Mouse (Mus musculus): ENCODE results near the gene Prkcz. TPM values are rescaled to one million over a fixed set of nuclear protein-coding genes. Genes with fewer than 3 reads are reported as not detected.
A peak's percentile ranks its signal among the peaks of the same experiment; 100 is the strongest.

Prkcz gene
- 11.3 and 13.3 TPM in 2 replicates for polyA plus RNA-seq (2015; fragmentation: Nextera tagmentation; extraction: Ambion mirVana)

DNA sequence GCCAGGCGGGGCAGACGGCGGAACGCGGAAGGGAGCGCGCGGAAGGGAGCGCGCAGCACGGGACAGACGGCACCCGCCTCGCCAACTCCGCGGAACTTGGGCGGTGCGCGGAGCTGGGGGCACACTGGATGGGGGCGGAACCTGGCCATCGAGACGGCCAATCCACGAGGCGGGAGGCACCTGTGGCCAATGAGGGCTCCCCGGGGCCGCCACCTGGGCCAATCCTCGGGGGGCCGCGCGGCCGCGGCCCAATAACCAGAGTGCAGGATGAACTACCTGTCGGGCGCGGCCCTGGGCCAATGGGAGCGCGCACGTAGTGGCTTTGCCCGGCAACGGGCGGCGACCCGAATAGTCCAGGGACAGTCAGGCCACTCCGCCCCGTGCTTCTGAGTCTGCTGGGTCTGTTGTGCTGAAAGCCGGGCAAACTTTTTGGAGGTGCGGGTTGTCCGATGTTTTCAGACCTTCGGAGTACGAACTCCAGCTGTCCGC lies at the start of gene Prkcz:
Gene Prkcz (minus strand): TSS at position 59 of the 489 bp plus-strand sequence.
- TF ChIP-seq CTCF (IDR thresholded peaks at IDR 0.05; ENCODE audit: low read depth): no peak
- no peak for TF ChIP-seq EP300 (optimal IDR thresholded peaks at IDR 0.05)
- 1% methylated on average over 42 of the region's 51 CpGs for WGBS
- ATAC-seq (ENCODE audit: low FRiP score, low TSS enrichment) (peak; percentile 98), DNase-seq (ENCODE audit: low spot score) (peak; percentile 96)
- H3K36me3 ChIP-seq (ENCODE audit: control insufficient read depth, insufficient read depth, low read length): no peaks in the 10 kb centered on the region
- H3K9ac ChIP-seq (ENCODE audit: low read length): peak within 1 kb of the TSS; percentile 47
- no peaks in the 10 kb centered on the region for H3K9me3 ChIP-seq (ENCODE audit: control insufficient read depth, low read length)
- peak within 1 kb of the TSS; percentile 81 for H3K27ac ChIP-seq (replicated peaks)
- peaks cover 2% of the 10 kb centered on the region; the same call in 1 of the 2 replicates for H3K27me3 ChIP-seq (ENCODE audit: control insufficient read depth, insufficient read depth, low read length)
- H3K4me3 ChIP-seq (ENCODE audit: low read depth, low read length): peak within 1 kb of the TSS; percentile 44
- no peaks in the 10 kb centered on the region for H3K4me1 ChIP-seq (replicated peaks; ENCODE audit: control insufficient read depth, insufficient read depth)
- peak within 1 kb of the TSS; percentile 49 for H3K4me2 ChIP-seq (replicated peaks; ENCODE audit: low read depth)

DNA sequence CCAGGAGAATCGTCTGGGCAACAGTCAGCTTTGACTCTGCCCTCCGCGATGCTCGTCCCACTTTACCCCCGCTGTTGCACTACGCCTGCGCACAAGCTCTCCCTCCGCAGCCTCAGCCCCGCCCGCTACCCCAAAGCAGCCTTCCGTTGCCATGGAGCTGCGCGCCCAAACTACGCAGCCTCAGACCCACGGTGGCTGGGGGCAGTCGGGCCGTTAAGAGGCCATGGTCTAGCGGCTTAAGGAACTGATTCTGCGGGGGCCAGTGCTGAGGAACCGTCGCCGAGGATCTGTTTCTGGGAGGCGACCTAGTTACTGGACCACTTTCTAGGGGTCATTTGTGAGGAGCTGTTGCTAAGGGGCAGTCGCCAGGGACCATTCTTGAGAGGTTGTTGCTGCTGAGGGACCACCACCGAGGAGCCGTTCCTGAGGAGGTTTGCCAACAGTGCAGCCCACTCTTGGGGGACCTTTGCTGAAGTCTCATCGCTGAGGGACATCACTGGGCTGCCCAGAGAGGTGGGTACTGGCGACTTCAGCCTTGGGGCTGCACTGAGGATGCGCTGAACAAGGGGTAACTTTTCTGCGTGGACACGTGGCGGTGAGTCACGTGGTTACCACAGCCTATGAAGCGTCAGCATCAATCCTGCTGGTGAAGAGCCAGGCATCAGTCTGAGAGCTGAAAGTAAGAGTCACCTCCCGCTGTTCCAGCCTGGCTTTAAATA lies 48.1 kb upstream of the Prkcz start, which contains the start of gene Cfap74:
Gene Cfap74 (plus strand): TSS at position 133 of the 719 bp plus-strand sequence.
- Histone ChIP-seq H3K4me3 (ENCODE audit: low read depth, low read length) (peak within 1 kb of the TSS; percentile 40), H3K4me2 (replicated peaks; ENCODE audit: low read depth) (peak within 1 kb of the TSS; percentile 66), H3K9me3 (ENCODE audit: control insufficient read depth, low read length) (no peaks in the 10 kb centered on the region), H3K4me1 (replicated peaks; ENCODE audit: control insufficient read depth, insufficient read depth) (0 out of 2 replicates have a peak, but pooled peaks cover 3% of the 10 kb centered on the region), H3K27me3 (ENCODE audit: control insufficient read depth, insufficient read depth, low read length) (no peaks in the 10 kb centered on the region), H3K36me3 (ENCODE audit: control insufficient read depth, insufficient read depth, low read length) (no peaks in the 10 kb centered on the region), H3K9ac (ENCODE audit: low read length) (peak within 1 kb of the TSS; percentile 27; the same call in 1 of the 2 replicates), H3K27ac (replicated peaks) (no peak within 1 kb of the TSS)
- DNase-seq (ENCODE audit: low spot score) (peak; percentile 66), ATAC-seq (ENCODE audit: low FRiP score, low TSS enrichment) (peak; percentile 71; the same call in 1 of the 2 replicates)
- TF ChIP-seq CTCF (IDR thresholded peaks at IDR 0.05; ENCODE audit: low read depth) (no peak), EP300 (optimal IDR thresholded peaks at IDR 0.05) (no peak)
- WGBS: under 1% methylated on average over 35 of the region's 35 CpGs

DNA sequence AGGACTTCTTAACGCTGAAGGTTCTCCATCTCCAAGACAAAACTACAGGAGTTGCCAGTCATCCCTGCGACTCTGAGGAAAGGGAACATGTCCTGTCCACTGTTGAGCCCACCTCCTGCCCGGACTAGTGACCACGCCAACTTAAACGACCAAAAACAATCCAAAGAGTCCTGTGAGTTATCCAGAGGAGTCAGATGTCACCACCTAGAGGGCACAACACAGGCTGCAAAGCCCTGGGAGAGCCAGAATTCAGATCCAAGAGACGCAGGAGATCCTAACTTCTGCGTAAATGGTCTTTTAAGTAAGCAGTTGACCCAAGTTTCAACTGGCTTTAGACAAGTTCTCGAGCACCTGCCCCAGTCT lies 47.5 kb upstream of the Prkcz start:
- H3K4me3 ChIP-seq (ENCODE audit: low read depth, low read length): peak overlapping the region; percentile 40
- no peak overlapping the region for H3K9ac ChIP-seq (ENCODE audit: low read length)
- H3K27me3 ChIP-seq (ENCODE audit: control insufficient read depth, insufficient read depth, low read length): no peaks in the 10 kb centered on the region
- 2% methylated on average over 8 of the region's 8 CpGs for WGBS
- no peaks in the 10 kb centered on the region for H3K9me3 ChIP-seq (ENCODE audit: control insufficient read depth, low read length)
- H3K36me3 ChIP-seq (ENCODE audit: control insufficient read depth, insufficient read depth, low read length): no peaks in the 10 kb centered on the region
- H3K4me1 ChIP-seq (replicated peaks; ENCODE audit: control insufficient read depth, insufficient read depth): 0 out of 2 replicates have a peak, but pooled peaks cover 3% of the 10 kb centered on the region
- H3K27ac ChIP-seq (replicated peaks): no peak overlapping the region
- no peak for DNase-seq (ENCODE audit: low spot score)
- H3K4me2 ChIP-seq (replicated peaks; ENCODE audit: low read depth): peak overlapping the region; percentile 66
- TF ChIP-seq EP300 (optimal IDR thresholded peaks at IDR 0.05) (no peak), CTCF (IDR thresholded peaks at IDR 0.05; ENCODE audit: low read depth) (peak; percentile 46)
- no peak for ATAC-seq (ENCODE audit: low FRiP score, low TSS enrichment)

DNA sequence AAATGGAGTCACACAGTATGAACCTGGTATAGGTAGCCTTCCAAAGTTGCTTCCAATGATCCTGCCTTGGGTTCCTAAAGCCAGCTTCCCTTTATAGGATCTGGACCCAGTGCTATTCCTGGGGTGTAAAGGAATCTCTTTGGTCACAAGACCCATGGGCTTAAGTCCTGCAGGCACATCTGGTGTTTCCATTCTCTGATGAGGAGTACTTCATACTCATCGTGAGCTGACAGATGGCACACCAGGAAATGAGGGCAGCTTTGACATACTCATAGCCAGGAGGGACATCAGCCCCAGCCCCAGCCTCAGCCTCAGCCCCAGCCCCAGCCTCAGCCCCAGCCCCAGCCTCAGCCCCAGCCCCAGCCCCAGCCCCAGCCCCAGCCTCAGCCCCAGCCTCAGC lies 41.3 kb upstream of the Prkcz start:
- Histone ChIP-seq H3K4me1 (replicated peaks; ENCODE audit: control insufficient read depth, insufficient read depth) (0 out of 2 replicates have a peak, but pooled peaks cover 4% of the 10 kb centered on the region), H3K4me2 (replicated peaks; ENCODE audit: low read depth) (no peak overlapping the region), H3K9me3 (ENCODE audit: control insufficient read depth, low read length) (no peaks in the 10 kb centered on the region), H3K4me3 (ENCODE audit: low read depth, low read length) (no peak overlapping the region), H3K36me3 (ENCODE audit: control insufficient read depth, insufficient read depth, low read length) (no peaks in the 10 kb centered on the region), H3K27me3 (ENCODE audit: control insufficient read depth, insufficient read depth, low read length) (no peaks in the 10 kb centered on the region; the same call in 1 of the 2 replicates), H3K27ac (replicated peaks) (no peak overlapping the region), H3K9ac (ENCODE audit: low read length) (no peak overlapping the region)
- 70% methylated on average over 1 of the region's 1 CpGs for WGBS
- no peak for ATAC-seq (ENCODE audit: low FRiP score, low TSS enrichment)
- no peak for DNase-seq (ENCODE audit: low spot score)
- TF ChIP-seq EP300 (optimal IDR thresholded peaks at IDR 0.05) (no peak), CTCF (IDR thresholded peaks at IDR 0.05; ENCODE audit: low read depth) (no peak)

DNA sequence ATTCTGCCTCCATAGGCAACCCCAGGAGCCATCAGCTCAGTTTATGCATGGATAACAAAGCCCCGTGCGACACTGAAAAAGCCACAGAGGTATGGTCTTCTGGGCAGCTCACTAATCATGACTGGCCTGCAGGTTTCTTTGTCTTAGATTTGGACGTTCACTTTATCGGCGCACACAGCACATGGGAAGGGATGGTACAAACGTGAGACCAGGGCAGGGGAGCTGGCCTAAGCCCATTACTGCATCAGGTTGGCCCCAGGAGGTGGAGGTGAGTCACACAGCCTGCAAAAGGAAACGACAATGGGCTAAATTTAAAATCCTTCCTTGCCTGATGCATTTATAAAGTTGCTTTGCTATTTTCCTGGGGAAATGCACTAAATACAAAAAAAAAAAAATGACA lies 40.0 kb upstream of the Prkcz start:
- Histone ChIP-seq H3K36me3 (ENCODE audit: control insufficient read depth, insufficient read depth, low read length) (no peaks in the 10 kb centered on the region), H3K4me1 (replicated peaks; ENCODE audit: control insufficient read depth, insufficient read depth) (0 out of 2 replicates have a peak, but pooled peaks cover 4% of the 10 kb centered on the region), H3K4me2 (replicated peaks; ENCODE audit: low read depth) (no peak overlapping the region), H3K4me3 (ENCODE audit: low read depth, low read length) (no peak overlapping the region), H3K9ac (ENCODE audit: low read length) (no peak overlapping the region), H3K9me3 (ENCODE audit: control insufficient read depth, low read length) (no peaks in the 10 kb centered on the region), H3K27ac (replicated peaks) (no peak overlapping the region), H3K27me3 (ENCODE audit: control insufficient read depth, insufficient read depth, low read length) (peaks cover 2% of the 10 kb centered on the region; the same call in 1 of the 2 replicates)
- TF ChIP-seq CTCF (IDR thresholded peaks at IDR 0.05; ENCODE audit: low read depth): no peak
- no peak for TF ChIP-seq EP300 (optimal IDR thresholded peaks at IDR 0.05)
- WGBS: 64% methylated on average over 7 of the region's 7 CpGs
- DNase-seq (ENCODE audit: low spot score): no peak
- no peak for ATAC-seq (ENCODE audit: low FRiP score, low TSS enrichment)

DNA sequence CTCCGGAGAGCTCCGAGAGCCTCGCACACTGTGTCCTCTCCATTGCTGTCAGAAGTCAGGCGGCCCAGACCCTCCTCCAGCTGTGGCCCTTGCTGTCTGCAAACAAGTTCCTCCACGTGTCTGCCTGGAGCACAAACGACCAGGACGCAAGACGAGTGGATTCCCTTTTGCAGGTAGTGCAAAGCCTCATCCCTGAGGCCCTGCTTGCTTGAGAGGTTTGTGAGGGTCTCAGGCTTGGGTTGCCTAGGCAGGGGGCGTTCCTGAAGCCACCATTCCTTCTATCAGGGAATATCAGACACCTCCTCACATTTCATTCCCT lies 37.0 kb upstream of the Prkcz start:
- Histone ChIP-seq H3K9ac (ENCODE audit: low read length) (no peak overlapping the region), H3K4me1 (replicated peaks; ENCODE audit: control insufficient read depth, insufficient read depth) (0 out of 2 replicates have a peak, but pooled peaks cover 4% of the 10 kb centered on the region), H3K9me3 (ENCODE audit: control insufficient read depth, low read length) (no peaks in the 10 kb centered on the region), H3K4me3 (ENCODE audit: low read depth, low read length) (peak overlapping the region; percentile 18; the same call in 1 of the 2 replicates), H3K27me3 (ENCODE audit: control insufficient read depth, insufficient read depth, low read length) (peaks cover 2% of the 10 kb centered on the region; the same call in 1 of the 2 replicates), H3K36me3 (ENCODE audit: control insufficient read depth, insufficient read depth, low read length) (no peaks in the 10 kb centered on the region), H3K27ac (replicated peaks) (no peak overlapping the region), H3K4me2 (replicated peaks; ENCODE audit: low read depth) (peak overlapping the region; percentile 54)
- 2% methylated on average over 9 of the region's 9 CpGs for WGBS
- ATAC-seq (ENCODE audit: low FRiP score, low TSS enrichment) (no peak), DNase-seq (ENCODE audit: low spot score) (no peak)
- TF ChIP-seq EP300 (optimal IDR thresholded peaks at IDR 0.05): no peak
- TF ChIP-seq CTCF (IDR thresholded peaks at IDR 0.05; ENCODE audit: low read depth): no peak
